Mouse (Mus musculus): ENCODE data around the gene Cyth1. TPM values are rescaled to one million over a fixed set of nuclear protein-coding genes. Genes with fewer than 3 reads are reported as not detected.

The Cyth1 gene
- polyA plus RNA-seq, 1 experiment from 2014 or later, result 12.8 TPM

GRCm38 (mm10) chr11:118210116-118210515, 38.3 kb downstream of the Cyth1 start:
- ATAC-seq (ENCODE audit: low FRiP score) (no peak), DNase-seq (ENCODE audit: low spot score, missing footprints) (no peak)
- no peak overlapping the region for H3K9ac ChIP-seq (ENCODE audit: low read length)
- no peak overlapping the region for H3K4me2 ChIP-seq
- no peak overlapping the region for H3K27ac ChIP-seq (ENCODE audit: low read depth, low read length)
- no peaks in the 10 kb centered on the region for H3K36me3 ChIP-seq (ENCODE audit: control insufficient read depth, insufficient read depth, low read length)
- no peaks in the 10 kb centered on the region for H3K27me3 ChIP-seq (ENCODE audit: control insufficient read depth, insufficient read depth, low read length)
- no peaks in the 10 kb centered on the region for H3K9me3 ChIP-seq (ENCODE audit: control insufficient read depth, low read length)
- peaks cover 22% of the 10 kb centered on the region for H3K4me1 ChIP-seq (ENCODE audit: control insufficient read depth, insufficient read depth, low read length)
- WGBS, result 89% methylated on average over 4 of the region's 4 CpGs
- H3K4me3 ChIP-seq (ENCODE audit: low read depth, low read length), result no peak overlapping the region

GRCm38 (mm10) chr11:118209376-118209775, 39.0 kb downstream of the Cyth1 start:
- ATAC-seq (ENCODE audit: low FRiP score), result no peak

GRCm38 (mm10) chr11:118208672-118209272, 39.6 kb downstream of the Cyth1 start:
- Histone ChIP-seq H3K4me3 (ENCODE audit: low read depth, low read length) (no peak overlapping the region), H3K4me1 (ENCODE audit: control insufficient read depth, insufficient read depth, low read length) (peaks cover 22% of the 10 kb centered on the region), H3K36me3 (ENCODE audit: control insufficient read depth, insufficient read depth, low read length) (no peaks in the 10 kb centered on the region), H3K4me2 (no peak overlapping the region), H3K27me3 (ENCODE audit: control insufficient read depth, insufficient read depth, low read length) (no peaks in the 10 kb centered on the region), H3K9ac (ENCODE audit: low read length) (no peak overlapping the region), H3K9me3 (ENCODE audit: control insufficient read depth, low read length) (no peaks in the 10 kb centered on the region), H3K27ac (ENCODE audit: low read depth, low read length) (no peak overlapping the region)
- 28% methylated on average over 8 of the region's 8 CpGs for WGBS
- DNase-seq (ENCODE audit: low spot score, missing footprints) (peak; percentile 81), ATAC-seq (ENCODE audit: low FRiP score) (no peak)

More at GRCm38 (mm10) chr11:118209376-118209775, 39.0 kb downstream of the Cyth1 start:
- no peak overlapping the region for H3K9ac ChIP-seq (ENCODE audit: low read length)
- no peak overlapping the region for H3K27ac ChIP-seq (ENCODE audit: low read depth, low read length)
- 60% methylated on average over 3 of the region's 3 CpGs for WGBS
- no peak overlapping the region for H3K4me2 ChIP-seq
- peaks cover 22% of the 10 kb centered on the region for H3K4me1 ChIP-seq (ENCODE audit: control insufficient read depth, insufficient read depth, low read length)
- H3K4me3 ChIP-seq (ENCODE audit: low read depth, low read length), result no peak overlapping the region
- peak; percentile 73 for DNase-seq (ENCODE audit: low spot score, missing footprints)
- H3K9me3 ChIP-seq (ENCODE audit: control insufficient read depth, low read length), result no peaks in the 10 kb centered on the region
- H3K27me3 ChIP-seq (ENCODE audit: control insufficient read depth, insufficient read depth, low read length), result no peaks in the 10 kb centered on the region
- H3K36me3 ChIP-seq (ENCODE audit: control insufficient read depth, insufficient read depth, low read length), result no peaks in the 10 kb centered on the region

- no peak overlapping the region for H3K4me3 ChIP-seq (ENCODE audit: low read depth, low read length)
- DNase-seq (ENCODE audit: low spot score, missing footprints) (peak; percentile 82), ATAC-seq (ENCODE audit: low FRiP score) (no peak)
- no peaks in the 10 kb centered on the region for H3K36me3 ChIP-seq (ENCODE audit: control insufficient read depth, insufficient read depth, low read length)
- H3K27ac ChIP-seq (ENCODE audit: low read depth, low read length), result no peak overlapping the region
- no peak overlapping the region for H3K4me2 ChIP-seq
- peaks cover 27% of the 10 kb centered on the region for H3K4me1 ChIP-seq (ENCODE audit: control insufficient read depth, insufficient read depth, low read length)
- H3K9ac ChIP-seq (ENCODE audit: low read length), result no peak overlapping the region
- no peaks in the 10 kb centered on the region for H3K9me3 ChIP-seq (ENCODE audit: control insufficient read depth, low read length)
- H3K27me3 ChIP-seq (ENCODE audit: control insufficient read depth, insufficient read depth, low read length), result no peaks in the 10 kb centered on the region
- WGBS, result 37% methylated on average over 3 of the region's 3 CpGs
These were observed 40.9 kb downstream of the Cyth1 start for GRCm38 (mm10) chr11:118207424-118208033.

GRCm38 (mm10) chr11:118206267-118206666, 42.1 kb downstream of the Cyth1 start:
- Histone ChIP-seq H3K4me1 (ENCODE audit: control insufficient read depth, insufficient read depth, low read length) (peaks cover 33% of the 10 kb centered on the region), H3K4me2 (no peak overlapping the region), H3K36me3 (ENCODE audit: control insufficient read depth, insufficient read depth, low read length) (no peaks in the 10 kb centered on the region), H3K4me3 (ENCODE audit: low read depth, low read length) (no peak overlapping the region), H3K27me3 (ENCODE audit: control insufficient read depth, insufficient read depth, low read length) (no peaks in the 10 kb centered on the region), H3K27ac (ENCODE audit: low read depth, low read length) (no peak overlapping the region), H3K9me3 (ENCODE audit: control insufficient read depth, low read length) (no peaks in the 10 kb centered on the region), H3K9ac (ENCODE audit: low read length) (no peak overlapping the region)
- DNase-seq (ENCODE audit: low spot score, missing footprints), result peak; percentile 65
- 85% methylated on average over 3 of the region's 3 CpGs for WGBS
- ATAC-seq (ENCODE audit: low FRiP score), result no peak

DNA sequence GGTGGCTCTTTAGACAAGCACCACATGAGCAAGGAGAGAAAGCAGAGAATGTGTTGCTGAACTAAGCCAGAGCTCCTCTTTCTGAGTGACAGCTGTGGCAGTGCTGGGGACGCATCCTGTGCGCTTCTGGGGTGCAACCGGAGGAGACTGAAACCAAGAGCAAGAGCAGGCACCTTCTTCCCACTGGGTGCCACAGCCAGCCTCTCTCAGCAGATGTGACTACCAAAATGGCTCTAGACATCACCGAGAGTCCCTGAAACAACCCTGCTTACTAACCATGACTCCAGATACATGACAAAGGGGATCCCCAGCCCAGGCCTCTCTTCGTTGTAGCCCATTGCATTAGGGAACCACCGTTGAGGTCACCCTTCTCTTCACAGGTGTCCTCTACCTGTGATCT, 44.9 kb downstream of the Cyth1 start:
- H3K27ac ChIP-seq (ENCODE audit: low read depth, low read length), result no peak overlapping the region
- H3K9me3 ChIP-seq (ENCODE audit: control insufficient read depth, low read length), result no peaks in the 10 kb centered on the region
- no peak for DNase-seq (ENCODE audit: low spot score, missing footprints)
- peaks cover 45% of the 10 kb centered on the region for H3K4me1 ChIP-seq (ENCODE audit: control insufficient read depth, insufficient read depth, low read length)
- H3K4me2 ChIP-seq, result no peak overlapping the region
- H3K27me3 ChIP-seq (ENCODE audit: control insufficient read depth, insufficient read depth, low read length), result no peaks in the 10 kb centered on the region
- WGBS, result 85% methylated on average over 6 of the region's 6 CpGs
- H3K4me3 ChIP-seq (ENCODE audit: low read depth, low read length), result no peak overlapping the region
- H3K36me3 ChIP-seq (ENCODE audit: control insufficient read depth, insufficient read depth, low read length), result no peaks in the 10 kb centered on the region
- ATAC-seq (ENCODE audit: low FRiP score), result no peak
- no peak overlapping the region for H3K9ac ChIP-seq (ENCODE audit: low read length)

DNA sequence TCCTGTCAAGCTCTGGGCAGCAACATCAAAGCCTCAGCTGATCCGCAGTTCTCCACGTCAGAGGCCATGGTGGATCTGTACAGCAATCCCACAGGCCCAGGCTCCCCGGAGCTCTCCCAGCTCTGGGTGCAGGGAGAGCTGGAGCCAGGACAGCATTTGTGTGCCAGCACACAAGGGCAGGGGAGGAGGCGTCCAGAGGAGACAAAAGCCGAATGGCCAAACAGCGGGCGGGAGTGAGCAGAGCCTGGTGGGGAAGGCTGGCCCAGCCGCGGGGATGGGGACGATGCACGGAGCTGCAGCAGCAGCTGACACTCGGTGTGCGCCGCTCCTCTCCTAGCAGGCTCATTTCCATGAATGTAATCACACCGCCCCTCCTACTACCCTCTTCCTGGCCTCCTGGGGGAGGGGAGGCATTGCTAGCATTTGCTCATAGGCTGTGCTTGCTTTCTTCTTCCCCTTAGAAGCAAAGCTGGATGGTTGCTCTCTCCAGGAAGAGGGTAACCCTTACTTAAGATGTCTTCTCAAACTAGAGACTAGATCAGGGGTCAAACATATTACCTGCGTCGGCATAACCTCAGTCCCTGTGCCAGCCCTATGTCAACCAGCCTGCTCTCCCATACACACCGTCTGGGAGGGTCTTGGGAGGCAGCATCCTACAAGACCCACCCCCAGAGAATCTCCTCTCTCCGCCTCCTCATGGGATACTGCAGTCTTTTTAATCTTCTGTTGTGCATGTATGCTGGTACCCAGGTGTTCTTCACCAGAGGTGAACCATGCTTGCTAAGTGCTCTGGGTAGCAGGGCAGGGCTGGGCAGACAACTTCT, 45.8 kb downstream of the Cyth1 start:
- Histone ChIP-seq H3K4me2 (peak overlapping the region; percentile 68), H3K4me1 (ENCODE audit: control insufficient read depth, insufficient read depth, low read length) (peaks cover 48% of the 10 kb centered on the region), H3K27me3 (ENCODE audit: control insufficient read depth, insufficient read depth, low read length) (no peaks in the 10 kb centered on the region), H3K9ac (ENCODE audit: low read length) (peak overlapping the region; percentile 75), H3K9me3 (ENCODE audit: control insufficient read depth, low read length) (no peaks in the 10 kb centered on the region), H3K4me3 (ENCODE audit: low read depth, low read length) (peak overlapping the region; percentile 41), H3K36me3 (ENCODE audit: control insufficient read depth, insufficient read depth, low read length) (no peaks in the 10 kb centered on the region), H3K27ac (ENCODE audit: low read depth, low read length) (peak overlapping the region; percentile 92)
- peak; percentile 96 for DNase-seq (ENCODE audit: low spot score, missing footprints)
- WGBS, result 6% methylated on average over 19 of the region's 19 CpGs
- peak; percentile 87 for ATAC-seq (ENCODE audit: low FRiP score)

GRCm38 (mm10) chr11:118201833-118202409, 46.5 kb downstream of the Cyth1 start:
- peaks cover 52% of the 10 kb centered on the region for H3K4me1 ChIP-seq (ENCODE audit: control insufficient read depth, insufficient read depth, low read length)

More at GRCm38 (mm10) chr11:118201833-118202409, 46.5 kb downstream of the Cyth1 start:
- H3K36me3 ChIP-seq (ENCODE audit: control insufficient read depth, insufficient read depth, low read length), result no peaks in the 10 kb centered on the region
- H3K9ac ChIP-seq (ENCODE audit: low read length), result peak overlapping the region; percentile 75
- 12% methylated on average over 9 of the region's 9 CpGs for WGBS
- ATAC-seq (ENCODE audit: low FRiP score) (no peak), DNase-seq (ENCODE audit: low spot score, missing footprints) (peak; percentile 90)
- peak overlapping the region; percentile 41 for H3K4me3 ChIP-seq (ENCODE audit: low read depth, low read length)
- H3K9me3 ChIP-seq (ENCODE audit: control insufficient read depth, low read length), result no peaks in the 10 kb centered on the region
- H3K27me3 ChIP-seq (ENCODE audit: control insufficient read depth, insufficient read depth, low read length), result no peaks in the 10 kb centered on the region
- H3K27ac ChIP-seq (ENCODE audit: low read depth, low read length), result peak overlapping the region; percentile 92
- H3K4me2 ChIP-seq, result peak overlapping the region; percentile 68
